Mouse (Mus musculus): ENCODE measurements around the gene Gsn.

DNA sequence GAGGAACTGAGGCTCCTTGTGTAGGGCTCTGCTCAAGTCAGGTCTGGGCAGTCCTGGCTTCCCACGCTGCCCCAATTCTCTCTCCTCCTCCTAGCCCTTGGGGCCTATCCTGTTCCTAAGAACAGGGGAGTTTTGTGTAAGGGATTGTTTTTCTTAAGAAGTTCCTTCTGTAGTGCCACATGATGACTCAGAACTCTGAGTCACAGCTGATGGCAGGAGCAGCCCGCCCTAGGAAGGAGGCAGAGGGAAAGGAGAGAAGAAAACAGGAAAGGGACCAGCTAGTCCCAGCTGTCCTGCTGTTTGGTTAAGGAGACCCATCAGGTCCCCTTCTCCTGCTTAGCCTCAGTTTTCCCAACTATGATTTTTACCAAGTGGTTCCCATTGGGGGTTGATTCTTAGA is 15.6 kb downstream of the Gsn start:
- TF ChIP-seq CTCF (IDR thresholded peaks at IDR 0.05; ENCODE audit: extremely low read depth, insufficient read depth, insufficient read length, insufficient replicate concordance) (no peak), POLR2A (IDR thresholded peaks at IDR 0.05; ENCODE audit: low read depth, low read length) (no peak)
